Mouse (Mus musculus): ENCODE results near the gene Auts2. TPM values are rescaled to one million over a fixed set of nuclear protein-coding genes. Genes with fewer than 3 reads are reported as not detected.

The Auts2 gene
- polyA plus RNA-seq, 1 experiment from 2014 or later, result 24.7 TPM

- no peak for DNase-seq (ENCODE audit: low spot score)
- 25% methylated on average over 14 of the region's 14 CpGs for whole genome bisulfite sequencing
- no peak overlapping the region for H3K27ac ChIP-seq
- H3K27me3 ChIP-seq (ENCODE audit: insufficient read depth, poor library complexity, severe bottlenecking), result peaks cover 75% of the 10 kb centered on the region
- no peaks in the 10 kb centered on the region for H3K9me3 ChIP-seq
- H3K36me3 ChIP-seq, result no peaks in the 10 kb centered on the region
- H3K4me3 ChIP-seq, result no peak overlapping the region
- peaks cover 16% of the 10 kb centered on the region; the same call in 1 of the 2 replicates for H3K4me1 ChIP-seq
Observed at GRCm38 (mm10) chr5:131600325-131601125, 942.6 kb downstream of the Auts2 start.

- no peaks in the 10 kb centered on the region for H3K9me3 ChIP-seq
- DNase-seq (ENCODE audit: low spot score), result no peak
- H3K27ac ChIP-seq, result no peak overlapping the region
- H3K4me3 ChIP-seq, result no peak overlapping the region
- H3K4me1 ChIP-seq, result peaks cover 16% of the 10 kb centered on the region; the same call in 1 of the 2 replicates
- 79% methylated on average over 3 of the region's 3 CpGs for WGBS
- H3K36me3 ChIP-seq, result no peaks in the 10 kb centered on the region
- H3K27me3 ChIP-seq (ENCODE audit: insufficient read depth, poor library complexity, severe bottlenecking), result peaks cover 76% of the 10 kb centered on the region
Observed at GRCm38 (mm10) chr5:131597503-131597902, 945.6 kb downstream of the Auts2 start.

GRCm38 (mm10) chr5:131596591-131596990 is 946.6 kb downstream of the Auts2 start:
- WGBS, result 1% methylated on average over 10 of the region's 10 CpGs
- no peak for DNase-seq (ENCODE audit: low spot score)
- peaks cover 76% of the 10 kb centered on the region for H3K27me3 ChIP-seq (ENCODE audit: insufficient read depth, poor library complexity, severe bottlenecking)

GRCm38 (mm10) chr5:131595730-131596129 is 947.4 kb downstream of the Auts2 start:
- H3K27ac ChIP-seq, result no peak overlapping the region
- DNase-seq (ENCODE audit: low spot score), result no peak
- H3K36me3 ChIP-seq, result no peaks in the 10 kb centered on the region
- H3K4me3 ChIP-seq, result no peak overlapping the region
- H3K9me3 ChIP-seq, result no peaks in the 10 kb centered on the region
- H3K27me3 ChIP-seq (ENCODE audit: insufficient read depth, poor library complexity, severe bottlenecking), result peaks cover 79% of the 10 kb centered on the region
- 14% methylated on average over 8 of the region's 8 CpGs for WGBS
- H3K4me1 ChIP-seq, result peaks cover 16% of the 10 kb centered on the region; the same call in 1 of the 2 replicates

More at GRCm38 (mm10) chr5:131596591-131596990, 946.6 kb downstream of the Auts2 start:
- Histone ChIP-seq H3K36me3 (no peaks in the 10 kb centered on the region), H3K4me1 (peaks cover 16% of the 10 kb centered on the region; the same call in 1 of the 2 replicates), H3K9me3 (no peaks in the 10 kb centered on the region), H3K4me3 (no peak overlapping the region), H3K27ac (no peak overlapping the region)

GRCm38 (mm10) chr5:131594597-131594996 is 948.5 kb downstream of the Auts2 start:
- 84% methylated on average over 3 of the region's 3 CpGs for WGBS
- Histone ChIP-seq H3K27me3 (ENCODE audit: insufficient read depth, poor library complexity, severe bottlenecking) (peaks cover 74% of the 10 kb centered on the region), H3K4me1 (peaks cover 9% of the 10 kb centered on the region; the same call in 1 of the 2 replicates), H3K27ac (no peak overlapping the region), H3K9me3 (no peaks in the 10 kb centered on the region), H3K36me3 (no peaks in the 10 kb centered on the region), H3K4me3 (no peak overlapping the region)
- no peak for DNase-seq (ENCODE audit: low spot score)

GRCm38 (mm10) chr5:131593261-131593660 is 949.9 kb downstream of the Auts2 start:
- H3K27ac ChIP-seq, result no peak overlapping the region
- H3K36me3 ChIP-seq, result no peaks in the 10 kb centered on the region
- no peak overlapping the region for H3K4me3 ChIP-seq
- H3K27me3 ChIP-seq (ENCODE audit: insufficient read depth, poor library complexity, severe bottlenecking), result peaks cover 61% of the 10 kb centered on the region
- 71% methylated on average over 10 of the region's 10 CpGs for WGBS
- peaks cover 9% of the 10 kb centered on the region; the same call in 1 of the 2 replicates for H3K4me1 ChIP-seq
- no peak for DNase-seq (ENCODE audit: low spot score)
- H3K9me3 ChIP-seq, result no peaks in the 10 kb centered on the region

GRCm38 (mm10) chr5:131589948-131590467 is 953.1 kb downstream of the Auts2 start:
- H3K36me3 ChIP-seq, result no peaks in the 10 kb centered on the region
- peaks cover 46% of the 10 kb centered on the region for H3K27me3 ChIP-seq (ENCODE audit: insufficient read depth, poor library complexity, severe bottlenecking)
- H3K4me3 ChIP-seq, result no peak overlapping the region
- peaks cover 4% of the 10 kb centered on the region; the same call in 1 of the 2 replicates for H3K4me1 ChIP-seq
- DNase-seq (ENCODE audit: low spot score), result no peak
- WGBS, result 84% methylated on average over 6 of the region's 6 CpGs
- H3K27ac ChIP-seq, result no peak overlapping the region
- no peaks in the 10 kb centered on the region for H3K9me3 ChIP-seq

- H3K36me3 ChIP-seq, result no peaks in the 10 kb centered on the region
- H3K4me1 ChIP-seq, result peaks cover 14% of the 10 kb centered on the region
- WGBS, result 78% methylated on average over 5 of the region's 5 CpGs
- H3K27ac ChIP-seq, result no peak overlapping the region
- H3K9me3 ChIP-seq, result no peaks in the 10 kb centered on the region
- H3K4me3 ChIP-seq, result no peak overlapping the region
- peaks cover 45% of the 10 kb centered on the region for H3K27me3 ChIP-seq (ENCODE audit: insufficient read depth, poor library complexity, severe bottlenecking)
- no peak for DNase-seq (ENCODE audit: low spot score)
Observed at GRCm38 (mm10) chr5:131586332-131586700, 956.8 kb downstream of the Auts2 start.

GRCm38 (mm10) chr5:131585684-131586331 is 957.3 kb downstream of the Auts2 start:
- Histone ChIP-seq H3K4me3 (no peak overlapping the region), H3K27me3 (ENCODE audit: insufficient read depth, poor library complexity, severe bottlenecking) (peaks cover 44% of the 10 kb centered on the region), H3K9me3 (no peaks in the 10 kb centered on the region), H3K27ac (no peak overlapping the region), H3K4me1 (peaks cover 14% of the 10 kb centered on the region), H3K36me3 (no peaks in the 10 kb centered on the region)
- peak; percentile 77 for DNase-seq (ENCODE audit: low spot score)
- 57% methylated on average over 26 of the region's 26 CpGs for WGBS

- no peaks in the 10 kb centered on the region for H3K36me3 ChIP-seq
- peaks cover 14% of the 10 kb centered on the region for H3K4me1 ChIP-seq
- H3K9me3 ChIP-seq, result no peaks in the 10 kb centered on the region
- peaks cover 37% of the 10 kb centered on the region; the same call in 1 of the 2 replicates for H3K27me3 ChIP-seq (ENCODE audit: insufficient read depth, poor library complexity, severe bottlenecking)
- WGBS, result 27% methylated on average over 12 of the region's 12 CpGs
- no peak overlapping the region for H3K4me3 ChIP-seq
- DNase-seq (ENCODE audit: low spot score), result no peak
- H3K27ac ChIP-seq, result no peak overlapping the region
Observed at GRCm38 (mm10) chr5:131584260-131585135, 958.6 kb downstream of the Auts2 start.

- Histone ChIP-seq H3K27me3 (ENCODE audit: insufficient read depth, poor library complexity, severe bottlenecking) (peaks cover 31% of the 10 kb centered on the region; the same call in 1 of the 2 replicates), H3K4me1 (peaks cover 13% of the 10 kb centered on the region), H3K27ac (no peak overlapping the region), H3K4me3 (no peak overlapping the region), H3K9me3 (no peaks in the 10 kb centered on the region), H3K36me3 (no peaks in the 10 kb centered on the region)
- 90% methylated on average over 23 of the region's 23 CpGs for WGBS
- no peak for DNase-seq (ENCODE audit: low spot score)
Observed at GRCm38 (mm10) chr5:131581110-131582050, 961.8 kb downstream of the Auts2 start.
